Mouse (Mus musculus): ENCODE measurements around the gene March10. TPM values are rescaled to one million over a fixed set of nuclear protein-coding genes. Genes with fewer than 3 reads are reported as not detected.

The March10 gene
- total RNA-seq, 2 experiments from 2014 or later, result 0.79 to 0.87 TPM

DNA sequence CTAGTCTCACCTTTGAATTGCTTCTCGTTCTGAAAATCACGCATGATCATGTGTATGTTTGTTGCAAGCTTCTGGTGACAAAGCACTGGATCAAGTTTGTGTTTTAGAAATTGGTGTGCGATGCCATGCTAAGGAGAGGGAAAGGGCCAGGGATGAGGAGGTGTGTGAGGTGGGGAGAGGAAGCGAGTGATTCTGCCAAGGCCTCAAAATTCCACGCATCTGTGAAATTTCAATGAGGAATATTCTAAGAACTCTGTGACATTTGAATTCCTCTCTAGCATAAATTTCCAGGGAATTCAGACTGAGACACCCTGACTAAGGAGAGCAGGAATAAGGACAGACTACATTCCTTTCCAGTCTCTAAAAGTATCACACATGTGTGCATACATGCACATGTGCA lies 1.4 kb downstream of the March10 start:
- DNase-seq (ENCODE audit: low spot score in 2 of 2), result no peak
- H3K4me3 ChIP-seq, result no peak overlapping the region
- no peak overlapping the region for H3K27ac ChIP-seq
- no peak for TF ChIP-seq CTCF (conservative IDR thresholded peaks at IDR 0.05)

- TF ChIP-seq CTCF (conservative IDR thresholded peaks at IDR 0.05), result no peak
- Histone ChIP-seq H3K4me3 (no peak overlapping the region), H3K27ac (no peak overlapping the region)
- DNase-seq (ENCODE audit: low spot score in 2 of 2), result no peak
These were observed 3.5 kb downstream of the March10 start for GRCm38 (mm10) chr11:105453084-105453483.

- Histone ChIP-seq H3K27ac (no peak overlapping the region), H3K4me3 (no peak overlapping the region)
- no peak for TF ChIP-seq CTCF (conservative IDR thresholded peaks at IDR 0.05)
- DNase-seq (ENCODE audit: low spot score in 2 of 2), result no peak
These were observed 4.0 kb downstream of the March10 start for GRCm38 (mm10) chr11:105452504-105452903.

DNA sequence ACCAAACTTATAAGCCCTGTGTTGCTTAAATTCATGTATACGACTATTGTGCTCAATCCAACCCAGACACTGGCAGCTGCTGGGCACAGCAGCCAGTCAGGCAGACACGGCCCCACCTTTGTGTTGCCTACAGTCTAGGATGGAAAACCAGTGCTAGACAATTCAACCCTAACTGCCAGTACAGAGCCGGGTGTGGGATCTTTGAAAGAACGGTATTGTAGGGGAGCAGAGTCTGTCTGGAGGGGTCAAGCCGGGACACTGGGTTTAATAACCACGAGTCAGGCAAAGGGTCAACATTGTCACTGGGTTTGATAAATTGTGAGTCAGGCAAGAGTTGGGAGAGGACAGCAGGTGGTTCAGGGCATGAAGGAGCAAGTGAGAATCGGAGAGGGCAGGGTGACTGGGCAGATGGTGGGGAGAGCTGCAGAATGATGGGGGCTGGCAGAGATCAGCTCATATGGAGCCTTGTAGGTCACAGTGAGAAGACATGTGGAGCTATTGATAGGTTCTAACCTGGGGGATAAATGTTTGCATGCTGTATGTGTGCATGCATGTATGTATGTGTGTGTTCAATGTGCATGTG lies 4.9 kb downstream of the March10 start:
- no peak overlapping the region for H3K27ac ChIP-seq
- TF ChIP-seq CTCF (conservative IDR thresholded peaks at IDR 0.05), result no peak
- no peak for DNase-seq (ENCODE audit: low spot score in 2 of 2)
- H3K4me3 ChIP-seq, result no peak overlapping the region

DNA sequence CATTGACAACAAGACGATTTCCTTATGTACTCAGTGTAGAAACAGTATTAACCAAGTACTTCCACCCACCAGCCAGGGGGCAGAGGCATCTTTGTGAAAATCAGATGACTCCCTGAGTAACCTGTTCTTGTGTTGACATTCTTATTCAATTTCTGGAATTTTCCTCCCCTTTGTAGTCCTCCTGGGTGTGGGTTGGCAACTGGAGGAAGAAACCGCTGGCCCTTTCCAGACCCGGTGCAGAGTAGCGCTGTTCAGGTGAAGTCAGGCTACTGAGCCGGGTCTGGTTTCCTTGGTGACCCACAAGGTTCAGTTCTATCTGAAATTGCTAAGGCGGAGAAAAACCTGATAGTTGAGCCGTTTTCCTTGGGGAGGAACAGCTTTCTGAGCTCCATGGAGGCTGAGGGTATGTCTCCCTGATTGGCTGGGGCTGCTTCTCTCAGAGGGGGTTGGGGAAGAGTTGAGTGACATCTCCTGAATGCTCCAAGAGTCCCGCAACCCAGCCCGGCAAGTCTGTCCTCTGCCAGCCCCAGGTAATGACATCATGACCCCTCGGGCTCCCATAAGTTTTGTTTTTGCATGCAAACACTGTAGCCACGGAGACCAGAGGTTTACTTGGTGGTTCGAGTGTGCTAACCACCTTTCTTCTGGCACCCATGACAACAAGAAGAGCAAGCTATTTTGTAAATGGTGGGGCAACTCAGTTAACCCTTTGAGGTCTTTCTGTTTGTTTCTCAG lies 6.8 kb downstream of the March10 start:
- no peak for TF ChIP-seq CTCF (conservative IDR thresholded peaks at IDR 0.05)
- Histone ChIP-seq H3K4me3 (no peak overlapping the region), H3K27ac (no peak overlapping the region)
- no peak for DNase-seq (ENCODE audit: low spot score in 2 of 2)

DNA sequence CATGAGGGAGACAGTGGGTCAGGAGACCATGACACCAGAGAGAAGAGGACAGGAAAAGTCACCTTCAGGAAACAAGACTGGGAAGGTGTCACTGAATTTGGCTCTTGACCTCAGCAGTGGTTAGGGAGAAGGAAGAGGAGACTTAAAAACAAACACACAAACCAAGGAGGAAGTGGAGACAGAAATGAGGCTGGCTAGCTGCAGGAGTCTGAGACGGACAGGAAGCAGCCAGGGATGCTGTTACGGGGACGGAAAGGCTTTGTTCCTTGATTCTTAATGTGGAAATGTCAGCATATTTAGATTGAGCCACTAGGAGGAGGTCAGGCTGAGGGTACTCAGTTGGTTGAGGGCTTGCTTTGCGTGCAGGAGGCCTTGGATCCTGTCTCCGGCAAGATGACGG lies 8.9 kb downstream of the March10 start:
- H3K27ac ChIP-seq, result no peak overlapping the region
- TF ChIP-seq CTCF (conservative IDR thresholded peaks at IDR 0.05), result no peak
- no peak for DNase-seq (ENCODE audit: low spot score in 2 of 2)
- H3K4me3 ChIP-seq, result no peak overlapping the region

DNA sequence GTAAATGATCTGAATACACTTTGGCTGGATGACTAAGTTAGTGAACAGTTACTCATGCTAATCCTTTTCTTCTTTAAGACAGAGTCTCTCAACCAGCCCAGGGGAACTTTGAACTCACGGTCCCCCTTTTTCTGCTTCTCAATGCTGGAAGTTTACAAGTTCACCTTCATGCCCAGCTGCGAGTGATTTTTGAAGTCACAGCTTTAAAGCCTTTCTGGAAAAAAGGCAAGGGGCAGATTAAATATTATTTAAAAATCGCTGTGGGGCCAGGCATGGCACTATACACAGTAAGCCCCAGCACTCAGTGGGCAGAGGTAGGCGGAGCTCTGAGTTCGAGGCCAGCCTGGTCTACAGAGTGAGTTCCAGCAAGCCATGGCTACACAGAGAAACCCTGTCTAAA lies 10.3 kb downstream of the March10 start:
- H3K4me3 ChIP-seq, result no peak overlapping the region
- TF ChIP-seq CTCF (conservative IDR thresholded peaks at IDR 0.05), result no peak
- DNase-seq (ENCODE audit: low spot score in 2 of 2), result no peak
- no peak overlapping the region for H3K27ac ChIP-seq

- Histone ChIP-seq H3K4me3 (no peak overlapping the region), H3K27ac (no peak overlapping the region)
- DNase-seq (ENCODE audit: low spot score in 2 of 2), result no peak
- no peak for TF ChIP-seq CTCF (conservative IDR thresholded peaks at IDR 0.05)
These were observed 10.8 kb downstream of the March10 start for GRCm38 (mm10) chr11:105445741-105446140.

GRCm38 (mm10) chr11:105444929-105445328 lies 11.6 kb downstream of the March10 start:
- no peak for DNase-seq (ENCODE audit: low spot score in 2 of 2)
- Histone ChIP-seq H3K4me3 (no peak overlapping the region), H3K27ac (no peak overlapping the region)
- TF ChIP-seq CTCF (conservative IDR thresholded peaks at IDR 0.05), result no peak

DNA sequence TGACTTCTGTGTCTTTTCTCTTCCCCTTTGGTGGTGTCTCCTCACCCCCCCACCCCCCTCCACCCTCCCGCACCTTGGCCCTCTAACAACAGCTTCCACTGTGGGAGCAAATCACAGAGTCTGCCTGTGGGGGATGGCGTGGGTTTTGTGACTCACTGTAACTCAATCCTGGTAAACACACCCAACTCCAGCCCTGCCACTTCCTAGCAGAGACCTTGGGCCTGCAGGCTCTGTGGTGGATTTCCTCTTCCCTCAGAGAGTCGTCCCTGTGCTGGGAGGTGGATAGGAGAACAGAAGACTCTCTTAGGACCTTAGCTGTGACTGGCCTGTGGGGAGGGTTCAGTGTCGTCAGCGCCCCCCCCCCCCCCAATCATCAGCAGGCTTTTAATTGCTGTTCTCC lies 13.0 kb downstream of the March10 start:
- no peak for DNase-seq (ENCODE audit: low spot score in 2 of 2)
- TF ChIP-seq CTCF (conservative IDR thresholded peaks at IDR 0.05), result no peak
- no peak overlapping the region for H3K27ac ChIP-seq
- H3K4me3 ChIP-seq, result no peak overlapping the region

DNA sequence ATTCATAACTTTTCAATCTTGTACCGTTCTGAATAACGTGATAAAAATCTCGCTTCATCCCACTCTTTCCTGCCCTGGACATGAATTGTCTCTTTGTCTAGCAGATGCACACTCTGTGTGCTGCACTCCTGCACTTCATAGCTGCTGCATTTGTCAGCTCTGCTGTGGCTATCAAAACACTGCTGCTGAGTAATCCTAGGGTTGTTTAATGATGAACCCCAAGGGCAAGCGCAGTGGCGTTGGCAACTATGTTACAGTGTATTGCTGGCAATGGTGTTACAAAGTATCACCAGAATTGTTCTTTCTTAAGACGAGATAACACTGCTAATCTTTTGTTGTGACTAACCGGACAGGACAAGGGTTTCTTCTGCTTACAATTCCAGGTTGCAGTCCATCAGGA lies 16.7 kb downstream of the March10 start:
- Histone ChIP-seq H3K27ac (no peak overlapping the region), H3K4me3 (no peak overlapping the region)
- TF ChIP-seq CTCF (conservative IDR thresholded peaks at IDR 0.05), result no peak
- DNase-seq (ENCODE audit: low spot score in 2 of 2), result no peak

- no peak overlapping the region for H3K27ac ChIP-seq
- TF ChIP-seq CTCF (conservative IDR thresholded peaks at IDR 0.05), result no peak
- no peak overlapping the region for H3K4me3 ChIP-seq
- DNase-seq (ENCODE audit: low spot score in 2 of 2), result no peak
These were observed 17.6 kb downstream of the March10 start for GRCm38 (mm10) chr11:105438907-105439306.

GRCm38 (mm10) chr11:105426441-105426840 lies 30.1 kb downstream of the March10 start:
- no peak for TF ChIP-seq CTCF (conservative IDR thresholded peaks at IDR 0.05)
- no peak for DNase-seq (ENCODE audit: low spot score in 2 of 2)
- Histone ChIP-seq H3K27ac (no peak overlapping the region), H3K4me3 (no peak overlapping the region)

DNA sequence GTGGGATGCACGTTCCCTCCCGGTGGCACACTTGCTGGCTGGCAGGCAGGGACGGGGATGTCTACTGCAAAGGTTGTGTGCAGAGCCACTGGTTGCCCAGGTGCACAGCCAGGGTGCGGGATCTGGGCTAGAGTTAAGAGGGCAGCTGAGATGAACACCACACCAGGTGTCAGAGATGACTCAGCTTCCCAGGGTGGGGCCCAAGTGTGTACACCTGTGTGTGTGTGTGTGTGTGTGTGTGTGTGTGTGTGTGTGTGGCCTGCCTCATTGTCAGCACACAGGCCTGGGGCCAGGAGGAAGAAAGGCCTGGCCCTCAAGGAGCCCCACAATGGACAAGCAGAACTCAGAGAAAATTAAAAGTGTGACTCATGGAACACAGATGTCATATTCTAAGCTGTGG lies 31.9 kb downstream of the March10 start:
- TF ChIP-seq CTCF (conservative IDR thresholded peaks at IDR 0.05), result no peak
- no peak overlapping the region for H3K27ac ChIP-seq
- H3K4me3 ChIP-seq, result no peak overlapping the region
- DNase-seq (ENCODE audit: low spot score in 2 of 2), result no peak

All from layer of hippocampus, adult 2 months (tissue).